Mouse (Mus musculus) hindbrain, embryonic 10.5 days (tissue): ENCODE data around the gene Hipk1. TPM values are rescaled to one million over a fixed set of nuclear protein-coding genes. Genes with fewer than 3 reads are reported as not detected.
"Not testable (repeated sequence)": the region's sequence is repeated elsewhere in the genome, so short reads cannot be mapped to it uniquely, and the experiment has no call there.

Source experiments
- DNase-seq: peaks from one replicate; pipeline ENCODE4 v3.0.0-alpha.2; 2017; ENCODE audit warnings: low spot score
- H3K27ac ChIP-seq: fragments of 300-500 bp; sonication (generic); 2 replicates; pipeline ENCODE4 v1.5.1; 2016; ENCODE audit warnings: mild to moderate bottlenecking, moderate library complexity
- H3K27me3 ChIP-seq: fragments of 300-500 bp; sonication (generic); 2 replicates; pipeline ENCODE4 v1.6.1; 2016; ENCODE audit warnings: mild to moderate bottlenecking; ENCODE audit not compliant: poor library complexity, insufficient read depth, severe bottlenecking
- H3K36me3 ChIP-seq: fragments of 300-500 bp; sonication (generic); 2 replicates; pipeline ENCODE4 v1.6.1; 2016; ENCODE audit warnings: mild to moderate bottlenecking, moderate library complexity
- H3K4me1 ChIP-seq: fragments of 300-500 bp; sonication (generic); replicated peaks from 2 replicates; pipeline ENCODE4 v1.6.1; 2016; ENCODE audit warnings: mild to moderate bottlenecking
- H3K4me3 ChIP-seq: fragments of 300-500 bp; sonication (generic); 2 replicates; pipeline ENCODE4 v1.5.1; 2016; ENCODE audit warnings: mild to moderate bottlenecking, moderate library complexity
- H3K9me3 ChIP-seq: fragments of 300-500 bp; sonication (generic); 2 replicates; pipeline ENCODE4 v1.6.1; 2016; ENCODE audit warnings: mild to moderate bottlenecking, moderate library complexity
- WGBS: fragments of 180-500 bp; shearing (Covaris S2); methylation state at CpG from one replicate; pipeline ENCODE4 v1.1.7; 2016; 5-methylcytosine and 5-hydroxymethylcytosine counted together
- polyA plus RNA-seq: library from polyadenylated mRNA; unstranded; fragments of >200 nt; fragmentation: Nextera tagmentation; extraction: Ambion mirVana; gene quantifications from 2 replicates; pipeline ENCODE4 v1.2.1, GENCODE M21; 2016

Gene Hipk1
- 10.4 and 10.7 TPM in 2 replicates for polyA plus RNA-seq

GRCm38 (mm10) chr3:103791230-103792110 lies at the start of gene Hipk1:
Hipk1 (minus strand) TSS chr3:103791563.
- Histone ChIP-seq H3K9me3 (no peaks in the 10 kb centered on the region), H3K27ac (peak within 1 kb of the TSS; percentile 98), H3K36me3 (no peaks in the 10 kb centered on the region), H3K4me1 (peaks cover 23% of the 10 kb centered on the region), H3K27me3 (no peaks in the 10 kb centered on the region), H3K4me3 (peak within 1 kb of the TSS; percentile 94)
- DNase-seq, result peak; percentile 93
- 11% methylated on average over 49 of the region's 49 CpGs for WGBS

GRCm38 (mm10) chr3:103840946-103841345 lies 49.6 kb upstream of the Hipk1 start:
- H3K36me3 ChIP-seq, H3K4me1 ChIP-seq, H3K27ac ChIP-seq, H3K27me3 ChIP-seq, H3K9me3 ChIP-seq, H3K4me3 ChIP-seq, DNase-seq: not testable (repeated sequence)
- WGBS, result 91% methylated on average over 7 of the region's 7 CpGs

GRCm38 (mm10) chr3:103840195-103840594 lies 48.8 kb upstream of the Hipk1 start:
- not testable (repeated sequence) for H3K27me3 ChIP-seq, H3K36me3 ChIP-seq, H3K9me3 ChIP-seq, H3K27ac ChIP-seq, DNase-seq, H3K4me1 ChIP-seq, H3K4me3 ChIP-seq
- WGBS, result 73% methylated on average over 3 of the region's 3 CpGs

- H3K36me3 ChIP-seq, result no peaks in the 10 kb centered on the region
- no peaks in the 10 kb centered on the region for H3K4me1 ChIP-seq
- H3K27me3 ChIP-seq, result no peaks in the 10 kb centered on the region
- H3K27ac ChIP-seq, result no peak overlapping the region
- 88% methylated on average over 6 of the region's 6 CpGs for WGBS
- no peaks in the 10 kb centered on the region for H3K9me3 ChIP-seq
- H3K4me3 ChIP-seq, result no peak overlapping the region
- no peak for DNase-seq
These were observed 48.3 kb upstream of the Hipk1 start for GRCm38 (mm10) chr3:103839711-103840110.

- Histone ChIP-seq H3K27ac (no peak overlapping the region), H3K4me1 (no peaks in the 10 kb centered on the region), H3K9me3 (no peaks in the 10 kb centered on the region), H3K27me3 (no peaks in the 10 kb centered on the region), H3K36me3 (no peaks in the 10 kb centered on the region), H3K4me3 (no peak overlapping the region)
- DNase-seq, result no peak
- 98% methylated on average over 5 of the region's 5 CpGs for WGBS
These were observed 45.1 kb upstream of the Hipk1 start for GRCm38 (mm10) chr3:103836453-103836852.

GRCm38 (mm10) chr3:103835951-103836310 lies 44.6 kb upstream of the Hipk1 start:
- H3K27me3 ChIP-seq, result no peaks in the 10 kb centered on the region
- no peaks in the 10 kb centered on the region for H3K9me3 ChIP-seq
- no peak for DNase-seq
- H3K4me1 ChIP-seq, result no peaks in the 10 kb centered on the region
- H3K4me3 ChIP-seq, result no peak overlapping the region
- H3K36me3 ChIP-seq, result no peaks in the 10 kb centered on the region
- H3K27ac ChIP-seq, result no peak overlapping the region
- WGBS, result 86% methylated on average over 10 of the region's 10 CpGs

- 85% methylated on average over 6 of the region's 6 CpGs for WGBS
These were observed 44.0 kb upstream of the Hipk1 start for GRCm38 (mm10) chr3:103835272-103835950.

GRCm38 (mm10) chr3:103834001-103834400 lies 42.6 kb upstream of the Hipk1 start:
- Histone ChIP-seq H3K4me3 (no peak overlapping the region), H3K36me3 (no peaks in the 10 kb centered on the region), H3K27ac (no peak overlapping the region), H3K4me1 (no peaks in the 10 kb centered on the region), H3K27me3 (no peaks in the 10 kb centered on the region), H3K9me3 (no peaks in the 10 kb centered on the region)
- no peak for DNase-seq
- 96% methylated on average over 2 of the region's 2 CpGs for WGBS

More at GRCm38 (mm10) chr3:103835272-103835950, 44.0 kb upstream of the Hipk1 start:
- Histone ChIP-seq H3K36me3 (no peaks in the 10 kb centered on the region), H3K9me3 (no peaks in the 10 kb centered on the region), H3K4me3 (no peak overlapping the region), H3K27me3 (no peaks in the 10 kb centered on the region), H3K4me1 (no peaks in the 10 kb centered on the region), H3K27ac (no peak overlapping the region)
- DNase-seq, result no peak

- no peak within 1 kb of the TSS for H3K4me3 ChIP-seq
These were observed 41.1 kb upstream of the Hipk1 start, which contains the start of gene Bcl2l15 for GRCm38 (mm10) chr3:103832426-103832825. Bcl2l15 (plus strand) TSS chr3:103832601.

GRCm38 (mm10) chr3:103831146-103831545 lies 39.8 kb upstream of the Hipk1 start:
- DNase-seq, result no peak
- H3K4me3 ChIP-seq, result no peak overlapping the region
- H3K27me3 ChIP-seq, result no peaks in the 10 kb centered on the region
- no peaks in the 10 kb centered on the region for H3K4me1 ChIP-seq
- no peaks in the 10 kb centered on the region for H3K9me3 ChIP-seq
- H3K36me3 ChIP-seq, result no peaks in the 10 kb centered on the region
- 84% methylated on average over 7 of the region's 7 CpGs for WGBS
- no peak overlapping the region for H3K27ac ChIP-seq

More at GRCm38 (mm10) chr3:103832426-103832825, 41.1 kb upstream of the Hipk1 start, which contains the start of gene Bcl2l15:
- no peak for DNase-seq
- Histone ChIP-seq H3K9me3 (no peaks in the 10 kb centered on the region), H3K4me1 (no peaks in the 10 kb centered on the region), H3K36me3 (no peaks in the 10 kb centered on the region), H3K27me3 (no peaks in the 10 kb centered on the region), H3K27ac (no peak within 1 kb of the TSS)

- not testable (repeated sequence) for H3K36me3 ChIP-seq, H3K27ac ChIP-seq, H3K4me3 ChIP-seq, H3K27me3 ChIP-seq, H3K4me1 ChIP-seq, DNase-seq, H3K9me3 ChIP-seq
- WGBS, result 71% methylated on average over 1 of the region's 1 CpGs
These were observed 39.3 kb upstream of the Hipk1 start for GRCm38 (mm10) chr3:103830681-103831080.

- H3K27ac ChIP-seq, result no peak overlapping the region
- no peaks in the 10 kb centered on the region for H3K9me3 ChIP-seq
- no peak for DNase-seq
- WGBS, result 88% methylated on average over 3 of the region's 3 CpGs
- no peaks in the 10 kb centered on the region for H3K36me3 ChIP-seq
- no peak overlapping the region for H3K4me3 ChIP-seq
- no peaks in the 10 kb centered on the region for H3K27me3 ChIP-seq
- H3K4me1 ChIP-seq, result no peaks in the 10 kb centered on the region
These were observed 37.7 kb upstream of the Hipk1 start for GRCm38 (mm10) chr3:103829036-103829435.

- Histone ChIP-seq H3K4me3 (no peak overlapping the region), H3K27me3 (no peaks in the 10 kb centered on the region), H3K27ac (no peak overlapping the region), H3K9me3 (no peaks in the 10 kb centered on the region), H3K4me1 (no peaks in the 10 kb centered on the region), H3K36me3 (peaks cover 8% of the 10 kb centered on the region)
- DNase-seq, result no peak
These were observed 36.2 kb upstream of the Hipk1 start for GRCm38 (mm10) chr3:103827548-103827947.
